Mouse (Mus musculus) erythroblast, adult 5-6 weeks (primary cell): Measurements from ENCODE around the gene Ckmt1. TPM values are rescaled to one million over a fixed set of nuclear protein-coding genes. Genes with fewer than 3 reads are reported as not detected.

Experiments
- ATAC-seq: replicated peaks from 2 replicates; pipeline ENCODE4 v1.8.0; 2016; ENCODE audit warnings: moderate number of reproducible peaks, mild to moderate bottlenecking, moderate TSS enrichment, inconsistent platforms; ENCODE audit not compliant: poor library complexity, low FRiP score, severe bottlenecking
- total RNA-seq, 2 experiments: library from RNA; stranded (forward) in 1 of 2; stranded (reverse) in 1 of 2; fragments of 150-400 nt in 1 of 2; fragments of 200-764, 138-1000 nt in 1 of 2; gene quantifications; 2 replicates each; pipeline versions ENCODE4 v1.2.3 to v1.2.4; 2015 to 2017; ENCODE audit warnings: low replicate concordance in 2 of 2

Ckmt1 gene
- total RNA-seq, 2 experiments from 2014 or later: 0.26 TPM; not detected in 1

DNA sequence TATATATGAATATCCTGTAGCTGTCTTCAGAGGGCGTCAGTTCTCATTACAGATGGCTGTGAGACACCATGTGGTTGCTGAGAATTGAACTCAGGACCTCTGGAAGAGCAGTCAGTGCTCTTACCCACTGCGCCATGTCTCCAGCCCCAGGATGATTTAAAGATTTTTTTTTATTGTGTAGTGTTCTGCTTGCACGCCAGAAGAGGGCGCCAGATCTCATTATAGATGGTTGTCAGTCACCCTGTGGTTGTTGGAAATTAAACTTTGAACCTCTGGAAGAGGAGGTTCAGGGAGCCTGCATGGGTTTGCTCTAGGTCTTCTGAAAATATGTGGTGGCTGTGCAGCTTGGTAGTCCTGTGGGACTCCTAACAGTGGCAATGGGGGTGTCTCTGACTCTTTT, 50.6 kb downstream of the Ckmt1 start:
- peak; percentile 69 for ATAC-seq

DNA sequence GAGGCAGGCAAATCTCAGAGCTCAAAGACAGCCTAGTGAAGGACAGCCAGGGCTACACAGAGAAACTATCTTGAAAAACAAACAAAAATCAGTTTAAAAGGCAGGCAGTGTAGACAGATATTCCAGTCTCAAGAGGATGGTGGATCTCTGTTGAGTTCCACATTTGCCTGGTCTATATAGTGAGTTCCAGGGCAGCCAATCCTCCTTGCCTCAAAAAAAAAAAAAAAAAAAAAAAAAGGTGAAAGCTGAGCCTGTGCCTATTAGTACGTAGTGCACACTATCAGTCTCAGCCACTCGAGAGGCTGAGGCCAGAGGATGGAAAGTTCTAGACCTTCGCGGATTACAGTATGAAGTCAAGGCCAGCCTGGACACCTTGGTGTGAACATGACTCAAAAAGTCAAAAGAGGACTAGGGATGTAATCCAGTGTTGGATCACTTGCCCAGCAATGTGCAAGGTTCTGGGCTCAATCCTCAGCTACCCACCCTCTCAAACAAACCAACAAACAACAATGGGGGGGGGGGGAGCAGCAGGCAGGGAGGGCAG, 55.4 kb downstream of the Ckmt1 start:
- ATAC-seq: 0 out of 2 replicates have a peak, but pooled peaks have one; percentile 20

Other genes starting within 250 kb of the Ckmt1 start
- not detected in 2 replicates for gene Tgm7, start 247.9 kb upstream of the Ckmt1 start, total RNA-seq (2015; ENCODE audit: low replicate concordance)
- gene Tgm7, start 247.9 kb upstream of the Ckmt1 start, total RNA-seq (2017; ENCODE audit: low replicate concordance): not detected in 2 replicates
- gene Adal, start 217.3 kb upstream of the Ckmt1 start, total RNA-seq (2015; ENCODE audit: low replicate concordance): 1.2 and 3.3 TPM in 2 replicates
- gene Adal, start 217.3 kb upstream of the Ckmt1 start, total RNA-seq (2017; ENCODE audit: low replicate concordance): 4.6 and 7.8 TPM in 2 replicates
- 1.7 and 2.5 TPM in 2 replicates for gene Lcmt2, start 217.1 kb upstream of the Ckmt1 start, total RNA-seq (2015; ENCODE audit: low replicate concordance)
- gene Lcmt2, start 217.1 kb upstream of the Ckmt1 start, total RNA-seq (2017; ENCODE audit: low replicate concordance): 2.0 and 4.0 TPM in 2 replicates
- 16.3 and 22.2 TPM in 2 replicates for gene Tubgcp4, start 187.1 kb upstream of the Ckmt1 start, total RNA-seq (2015; ENCODE audit: low replicate concordance)
- 11.7 and 19.1 TPM in 2 replicates for gene Tubgcp4, start 187.1 kb upstream of the Ckmt1 start, total RNA-seq (2017; ENCODE audit: low replicate concordance)
- gene Zscan29, start 186.6 kb upstream of the Ckmt1 start, total RNA-seq (2015; ENCODE audit: low replicate concordance): 8.8 and 13.3 TPM in 2 replicates
- 11.3 and 12.9 TPM in 2 replicates for gene Zscan29, start 186.6 kb upstream of the Ckmt1 start, total RNA-seq (2017; ENCODE audit: low replicate concordance)
- 11.1 and 27.9 TPM in 2 replicates for gene Trp53bp1, start 86.3 kb upstream of the Ckmt1 start, total RNA-seq (2015; ENCODE audit: low replicate concordance)
- 44.8 and 96.0 TPM in 2 replicates for gene Trp53bp1, start 86.3 kb upstream of the Ckmt1 start, total RNA-seq (2017; ENCODE audit: low replicate concordance)
- not detected in 2 replicates for gene Map1a, start 68.1 kb upstream of the Ckmt1 start, total RNA-seq (2015; ENCODE audit: low replicate concordance)
- gene Map1a, start 68.1 kb upstream of the Ckmt1 start, total RNA-seq (2017; ENCODE audit: low replicate concordance): 0.14 TPM in 1 of 2 replicates, not detected in the other
- gene Ppip5k1, start 2.3 kb upstream of the Ckmt1 start, total RNA-seq (2015; ENCODE audit: low replicate concordance): 2.7 and 5.2 TPM in 2 replicates
- 9.8 and 10.1 TPM in 2 replicates for gene Ppip5k1, start 2.3 kb upstream of the Ckmt1 start, total RNA-seq (2017; ENCODE audit: low replicate concordance)
- not detected in 2 replicates for gene Strc, start 29.5 kb downstream of the Ckmt1 start, total RNA-seq (2015; ENCODE audit: low replicate concordance)
- gene Strc, start 29.5 kb downstream of the Ckmt1 start, total RNA-seq (2017; ENCODE audit: low replicate concordance): not detected in 2 replicates
- gene Pdia3, start 56.1 kb downstream of the Ckmt1 start, total RNA-seq (2015; ENCODE audit: low replicate concordance): 80.1 and 87.8 TPM in 2 replicates
- gene Pdia3, start 56.1 kb downstream of the Ckmt1 start, total RNA-seq (2017; ENCODE audit: low replicate concordance): 66.2 and 70.2 TPM in 2 replicates
- gene Catsper2, start 56.1 kb downstream of the Ckmt1 start, total RNA-seq (2015; ENCODE audit: low replicate concordance): 2.9 TPM in 1 of 2 replicates, not detected in the other
- 2.2 TPM in 1 of 2 replicates, not detected in the other for gene Catsper2, start 56.1 kb downstream of the Ckmt1 start, total RNA-seq (2017; ENCODE audit: low replicate concordance)
- gene Ell3, start 86.6 kb downstream of the Ckmt1 start, total RNA-seq (2015; ENCODE audit: low replicate concordance): not detected in 2 replicates
- not detected in 2 replicates for gene Ell3, start 86.6 kb downstream of the Ckmt1 start, total RNA-seq (2017; ENCODE audit: low replicate concordance)
- gene Serf2, start 91.5 kb downstream of the Ckmt1 start, total RNA-seq (2015; ENCODE audit: low replicate concordance): 50.9 and 58.1 TPM in 2 replicates
- gene Serf2, start 91.5 kb downstream of the Ckmt1 start, total RNA-seq (2017; ENCODE audit: low replicate concordance): 40.6 and 55.3 TPM in 2 replicates
- gene Hypk, start 95.6 kb downstream of the Ckmt1 start, total RNA-seq (2015; ENCODE audit: low replicate concordance): 27.7 and 28.2 TPM in 2 replicates
- gene Hypk, start 95.6 kb downstream of the Ckmt1 start, total RNA-seq (2017; ENCODE audit: low replicate concordance): 22.3 and 31.5 TPM in 2 replicates
- not detected in 2 replicates for gene Serinc4, start 99.1 kb downstream of the Ckmt1 start, total RNA-seq (2015; ENCODE audit: low replicate concordance)
- gene Serinc4, start 99.1 kb downstream of the Ckmt1 start, total RNA-seq (2017; ENCODE audit: low replicate concordance): 0.68 TPM in 1 of 2 replicates, not detected in the other
- gene Mfap1b, start 116.4 kb downstream of the Ckmt1 start, total RNA-seq (2015; ENCODE audit: low replicate concordance): 6.9 and 16.3 TPM in 2 replicates
- 20.6 and 22.9 TPM in 2 replicates for gene Mfap1b, start 116.4 kb downstream of the Ckmt1 start, total RNA-seq (2017; ENCODE audit: low replicate concordance)
- 12.1 and 15.3 TPM in 2 replicates for gene Mfap1a, start 149.0 kb downstream of the Ckmt1 start, total RNA-seq (2015; ENCODE audit: low replicate concordance)
- 11.7 and 15.1 TPM in 2 replicates for gene Mfap1a, start 149.0 kb downstream of the Ckmt1 start, total RNA-seq (2017; ENCODE audit: low replicate concordance)
- gene Wdr76, start 149.0 kb downstream of the Ckmt1 start, total RNA-seq (2015; ENCODE audit: low replicate concordance): 11.9 and 13.8 TPM in 2 replicates
- gene Wdr76, start 149.0 kb downstream of the Ckmt1 start, total RNA-seq (2017; ENCODE audit: low replicate concordance): 19.2 and 25.5 TPM in 2 replicates